Mouse (Mus musculus) heart, embryonic 16.5 days (tissue): ENCODE measurements around the gene Naa11. TPM values are rescaled to one million over a fixed set of nuclear protein-coding genes. Genes with fewer than 3 reads are reported as not detected.

Source experiments
- ATAC-seq: fragments of 200-750 bp; cut with Nextera tagmentation; replicated peaks from 2 replicates; pipeline ENCODE4 v1.8.0; 2017; ENCODE audit warnings: moderate number of reproducible peaks; ENCODE audit not compliant: insufficient read depth, low FRiP score; ENCODE audit errors: extremely low read depth
- H3K27ac ChIP-seq: fragments of 300-500 bp; sonication (generic); 2 replicates; pipeline ENCODE4 v1.5.1; 2014; ENCODE audit warnings: mild to moderate bottlenecking, low read length, control low read depth, moderate library complexity
- H3K27me3 ChIP-seq: fragments of 300-500 bp; sonication (generic); 2 replicates; pipeline ENCODE4 v1.6.1; 2014; ENCODE audit warnings: low read length, mixed read lengths; ENCODE audit not compliant: control insufficient read depth, insufficient read depth
- H3K36me3 ChIP-seq: fragments of 300-500 bp; sonication (generic); 2 replicates; pipeline ENCODE4 v1.6.1; 2014; ENCODE audit not compliant: control insufficient read depth, insufficient read depth
- H3K4me1 ChIP-seq: fragments of 300-500 bp; sonication (generic); 2 replicates; pipeline ENCODE4 v1.6.1; 2014; ENCODE audit warnings: low read length, mixed read lengths; ENCODE audit not compliant: control insufficient read depth, insufficient read depth
- H3K4me2 ChIP-seq: fragments of 300-500 bp; sonication (generic); 2 replicates; pipeline ENCODE4 v1.6.1; 2014; ENCODE audit warnings: low read depth, mild to moderate bottlenecking, control low read depth, low read length
- H3K4me3 ChIP-seq: fragments of 300-500 bp; sonication (generic); 2 replicates; pipeline ENCODE4 v1.5.1; 2014; ENCODE audit warnings: mild to moderate bottlenecking, control low read depth, low read length
- H3K9ac ChIP-seq: fragments of 300-500 bp; sonication (generic); 2 replicates; pipeline ENCODE4 v1.6.1; 2014; ENCODE audit warnings: low read length, control low read depth
- H3K9me3 ChIP-seq: fragments of 300-500 bp; sonication (generic); replicated peaks from 2 replicates; pipeline ENCODE4 v1.6.1; 2016; ENCODE audit warnings: low read length; ENCODE audit not compliant: control insufficient read depth
- WGBS: fragments of 180-500 bp; shearing (Covaris S2); extraction: QIAGEN DNeasy Blood & Tissue Kit; methylation state at CpG from one replicate; pipeline ENCODE4 v1.1.7; 2014; 5-methylcytosine and 5-hydroxymethylcytosine counted together
- polyA plus RNA-seq: library from polyadenylated mRNA; unstranded; fragments of >200 nt; fragmentation: Nextera tagmentation; extraction: Ambion mirVana; gene quantifications from 2 replicates; pipeline ENCODE4 v1.2.1, GENCODE M21; 2015

The Naa11 gene
- 0.05 TPM in 1 of 2 replicates, not detected in the other for polyA plus RNA-seq

- H3K27ac ChIP-seq, result no peak within 1 kb of the TSS
- ATAC-seq, result no peak
- no peak within 1 kb of the TSS for H3K4me2 ChIP-seq
- H3K4me1 ChIP-seq, result peaks cover 8% of the 10 kb centered on the region; the same call in 1 of the 2 replicates
- no peak within 1 kb of the TSS for H3K4me3 ChIP-seq
- no peaks in the 10 kb centered on the region for H3K36me3 ChIP-seq
- WGBS, result 90% methylated on average over 23 of the region's 23 CpGs
- no peaks in the 10 kb centered on the region for H3K9me3 ChIP-seq
- no peak within 1 kb of the TSS for H3K9ac ChIP-seq
- H3K27me3 ChIP-seq, result no peaks in the 10 kb centered on the region
These were observed at the start of gene Naa11 for GRCm38 (mm10) chr5:97392160-97392559. Naa11 (minus strand) TSS chr5:97392379.

- Histone ChIP-seq H3K4me1 (no peaks in the 10 kb centered on the region), H3K9me3 (no peaks in the 10 kb centered on the region), H3K27me3 (no peaks in the 10 kb centered on the region), H3K36me3 (no peaks in the 10 kb centered on the region), H3K27ac (no peak overlapping the region), H3K9ac (no peak overlapping the region), H3K4me3 (no peak overlapping the region), H3K4me2 (no peak overlapping the region)
- ATAC-seq, result no peak
- WGBS, result 91% methylated on average over 2 of the region's 2 CpGs
These were observed 40.3 kb upstream of the Naa11 start for GRCm38 (mm10) chr5:97432512-97432911.

- 91% methylated on average over 9 of the region's 9 CpGs for WGBS
- no peak overlapping the region for H3K27ac ChIP-seq
- no peaks in the 10 kb centered on the region for H3K36me3 ChIP-seq
- no peak overlapping the region for H3K9ac ChIP-seq
- no peaks in the 10 kb centered on the region for H3K4me1 ChIP-seq
- no peak overlapping the region for H3K4me2 ChIP-seq
- H3K27me3 ChIP-seq, result no peaks in the 10 kb centered on the region
- no peaks in the 10 kb centered on the region for H3K9me3 ChIP-seq
- ATAC-seq, result no peak
- H3K4me3 ChIP-seq, result no peak overlapping the region
These were observed 37.8 kb upstream of the Naa11 start for GRCm38 (mm10) chr5:97429976-97430375.

- 77% methylated on average over 2 of the region's 2 CpGs for WGBS
- no peaks in the 10 kb centered on the region for H3K27me3 ChIP-seq
- no peak for ATAC-seq
- H3K9ac ChIP-seq, result no peak overlapping the region
- H3K4me1 ChIP-seq, result no peaks in the 10 kb centered on the region
- no peaks in the 10 kb centered on the region for H3K36me3 ChIP-seq
- no peak overlapping the region for H3K4me2 ChIP-seq
- no peaks in the 10 kb centered on the region for H3K9me3 ChIP-seq
- H3K27ac ChIP-seq, result no peak overlapping the region
- H3K4me3 ChIP-seq, result no peak overlapping the region
These were observed 29.5 kb upstream of the Naa11 start for GRCm38 (mm10) chr5:97421669-97422068.

- no peak for ATAC-seq
- no peaks in the 10 kb centered on the region for H3K27me3 ChIP-seq
- no peak overlapping the region for H3K4me3 ChIP-seq
- H3K36me3 ChIP-seq, result no peaks in the 10 kb centered on the region
- 67% methylated on average over 2 of the region's 2 CpGs for WGBS
- H3K27ac ChIP-seq, result no peak overlapping the region
- H3K9ac ChIP-seq, result no peak overlapping the region
- H3K4me2 ChIP-seq, result no peak overlapping the region
- H3K9me3 ChIP-seq, result no peaks in the 10 kb centered on the region
- H3K4me1 ChIP-seq, result no peaks in the 10 kb centered on the region
These were observed 25.0 kb upstream of the Naa11 start for GRCm38 (mm10) chr5:97417185-97417584.

- H3K27me3 ChIP-seq, result no peaks in the 10 kb centered on the region
- WGBS, result 64% methylated on average over 6 of the region's 6 CpGs
- H3K4me2 ChIP-seq, result no peak overlapping the region
- no peak overlapping the region for H3K4me3 ChIP-seq
- no peak for ATAC-seq
- no peaks in the 10 kb centered on the region for H3K4me1 ChIP-seq
- no peak overlapping the region for H3K27ac ChIP-seq
- no peaks in the 10 kb centered on the region for H3K9me3 ChIP-seq
- no peak overlapping the region for H3K9ac ChIP-seq
- H3K36me3 ChIP-seq, result no peaks in the 10 kb centered on the region
These were observed 23.7 kb upstream of the Naa11 start for GRCm38 (mm10) chr5:97415837-97416236.

GRCm38 (mm10) chr5:97413716-97414115, 21.5 kb upstream of the Naa11 start:
- no peak for ATAC-seq
- Histone ChIP-seq H3K4me1 (no peaks in the 10 kb centered on the region), H3K4me2 (no peak overlapping the region), H3K27me3 (no peaks in the 10 kb centered on the region), H3K36me3 (no peaks in the 10 kb centered on the region), H3K9ac (no peak overlapping the region), H3K9me3 (no peaks in the 10 kb centered on the region), H3K4me3 (no peak overlapping the region), H3K27ac (no peak overlapping the region)
- WGBS, result 79% methylated on average over 3 of the region's 3 CpGs

GRCm38 (mm10) chr5:97410190-97410589, 18.0 kb upstream of the Naa11 start:
- H3K27me3 ChIP-seq, result no peaks in the 10 kb centered on the region
- H3K4me2 ChIP-seq, result no peak overlapping the region
- no peaks in the 10 kb centered on the region for H3K9me3 ChIP-seq
- H3K9ac ChIP-seq, result no peak overlapping the region
- H3K27ac ChIP-seq, result no peak overlapping the region
- no peak for ATAC-seq
- H3K4me3 ChIP-seq, result no peak overlapping the region
- H3K36me3 ChIP-seq, result no peaks in the 10 kb centered on the region
- 81% methylated on average over 6 of the region's 6 CpGs for WGBS
- no peaks in the 10 kb centered on the region for H3K4me1 ChIP-seq

GRCm38 (mm10) chr5:97409234-97409704, 17.1 kb upstream of the Naa11 start:
- ATAC-seq, result no peak
- no peak overlapping the region for H3K4me2 ChIP-seq
- H3K4me3 ChIP-seq, result no peak overlapping the region
- WGBS, result 58% methylated on average over 4 of the region's 4 CpGs
- H3K4me1 ChIP-seq, result no peaks in the 10 kb centered on the region
- H3K9ac ChIP-seq, result no peak overlapping the region
- H3K36me3 ChIP-seq, result no peaks in the 10 kb centered on the region
- H3K27ac ChIP-seq, result no peak overlapping the region
- H3K27me3 ChIP-seq, result no peaks in the 10 kb centered on the region
- H3K9me3 ChIP-seq, result no peaks in the 10 kb centered on the region

GRCm38 (mm10) chr5:97401042-97401441, 8.9 kb upstream of the Naa11 start:
- H3K9me3 ChIP-seq, result no peaks in the 10 kb centered on the region
- no peak overlapping the region for H3K9ac ChIP-seq
- H3K27me3 ChIP-seq, result no peaks in the 10 kb centered on the region
- H3K4me2 ChIP-seq, result no peak overlapping the region
- no peak overlapping the region for H3K27ac ChIP-seq
- H3K4me1 ChIP-seq, result no peaks in the 10 kb centered on the region
- ATAC-seq, result no peak
- H3K36me3 ChIP-seq, result no peaks in the 10 kb centered on the region
- H3K4me3 ChIP-seq, result no peak overlapping the region
